In genomic region chr8:105893339-105893738, GRCm38 (mm10) we compare ENCODE assay signal across 8 mouse cellular contexts. TPM values are rescaled to one million over a fixed set of nuclear protein-coding genes. Genes with fewer than 3 reads are reported as not detected.
DNase-seq lines count a peak whose midpoint lies in the region; ATAC-seq and TF ChIP-seq lines count a peak whose summit lies in the region.

TSS of gene Nrn1l (plus strand) at chr8:105893567.

- TF ChIP-seq RAD21 in MEL (IDR thresholded peaks at IDR 0.05; ENCODE audit: low read depth, low read length): no peak

- no peak for TF ChIP-seq POLR2A in MEL (IDR thresholded peaks at IDR 0.05; ENCODE audit: control insufficient read depth in 1 of 2, insufficient read depth in 1 of 2, low read depth in 1 of 2, low read length in 2 of 2, poor library complexity in 1 of 2)

- TF ChIP-seq CTCF in MEL (IDR thresholded peaks at IDR 0.05 in 2 of 3, conservative IDR thresholded peaks at IDR 0.05 in 1 of 3; ENCODE audit: control insufficient read depth in 1 of 3, insufficient read depth in 1 of 3, low read depth in 2 of 3, low read length in 3 of 3, poor library complexity in 1 of 3, severe bottlenecking in 1 of 3): no peak

- no peak within 1 kb of the TSS for H3K4me3 ChIP-seq in MEL (ENCODE audit: control insufficient read depth in 1 of 2, insufficient read depth in 1 of 2, low read depth in 2 of 2, low read length in 2 of 2)
- H3K4me3 ChIP-seq in hindbrain, embryonic 11.5 days (ENCODE audit: low read depth, low read length): no peak within 1 kb of the TSS

- no peak within 1 kb of the TSS for H3K9ac ChIP-seq in MEL (ENCODE audit: control insufficient read depth, low read depth, low read length, poor library complexity, severe bottlenecking)
- H3K9ac ChIP-seq in hindbrain, embryonic 11.5 days (ENCODE audit: low read depth, low read length): no peak within 1 kb of the TSS

- no peaks in the 10 kb centered on the region for H3K9me3 ChIP-seq in MEL (replicated peaks; ENCODE audit: insufficient read depth, low read length)
- no peaks in the 10 kb centered on the region for H3K9me3 ChIP-seq in hindbrain, embryonic 11.5 days (ENCODE audit: control insufficient read depth, low read length)

- no peaks in the 10 kb centered on the region; a peak in 1 of 4 replicates for H3K36me3 ChIP-seq in MEL (ENCODE audit: control insufficient read depth in 1 of 2, insufficient read depth in 2 of 2, low read length in 2 of 2)
- H3K36me3 ChIP-seq in hindbrain, embryonic 11.5 days (ENCODE audit: control insufficient read depth, insufficient read depth, low read length): peaks cover 17% of the 10 kb centered on the region

- peak; percentile 93 for ATAC-seq in hindbrain, embryonic 11.5 days (ENCODE audit: low FRiP score)
- no peak for ATAC-seq in monocyte, adult 5-6 weeks (replicated peaks; ENCODE audit: insufficient number of reproducible peaks, low FRiP score, low TSS enrichment, poor library complexity, severe bottlenecking)

- DNase-seq in MEL (ENCODE audit: low read depth, low spot score): peak; percentile 68
- peak; percentile 69 to 75 for DNase-seq in cerebellum, postnatal 10 days
- peak; percentile 61 to 78 for DNase-seq in frontal cortex, postnatal 14 days (ENCODE audit: low spot score in 2 of 2)
- peak; percentile 81 for DNase-seq in hindbrain, embryonic 11.5 days (ENCODE audit: low spot score)
- peak; percentile 40 for DNase-seq in layer of hippocampus, adult 9-10 months (ENCODE audit: low spot score)
- DNase-seq in lung, adult 18-20 months: peak; percentile 64 to 68
- DNase-seq in ovary, postnatal 36 days (ENCODE audit: low spot score): peak; percentile 57

- 3% methylated on average over 11 of the region's 11 CpGs for WGBS in hindbrain, embryonic 11.5 days

- no peaks in the 10 kb centered on the region for H3K4me1 ChIP-seq in MEL (ENCODE audit: control insufficient read depth in 1 of 2, insufficient read depth in 2 of 2, low read length in 2 of 2)
- H3K4me1 ChIP-seq in hindbrain, embryonic 11.5 days (replicated peaks; ENCODE audit: control insufficient read depth, insufficient read depth, low read length): peaks cover 3% of the 10 kb centered on the region; the same call in 1 of the 2 replicates

- no peaks in the 10 kb centered on the region for H3K79me2 ChIP-seq in MEL (ENCODE audit: control insufficient read depth, insufficient read depth, low read length, poor library complexity)

- no peaks in the 10 kb centered on the region for H3K27me3 ChIP-seq in MEL (ENCODE audit: control insufficient read depth in 1 of 2, insufficient read depth in 2 of 2, low read length in 2 of 2)
- H3K27me3 ChIP-seq in hindbrain, embryonic 11.5 days (ENCODE audit: control insufficient read depth, insufficient read depth, low read length): no peaks in the 10 kb centered on the region

- no peak for TF ChIP-seq EP300 in MEL (IDR thresholded peaks at IDR 0.05; ENCODE audit: low read depth in 1 of 2, low read length in 2 of 2)

- no peak within 1 kb of the TSS for H3K27ac ChIP-seq in MEL (ENCODE audit: control insufficient read depth, low read depth, low read length)
- H3K27ac ChIP-seq in hindbrain, embryonic 11.5 days (ENCODE audit: low read depth, low read length): no peak within 1 kb of the TSS

- H3K4me2 ChIP-seq in hindbrain, embryonic 11.5 days (replicated peaks; ENCODE audit: low read depth, low read length): no peak within 1 kb of the TSS

TF ChIP-seq in MEL, 35 proteins besides CTCF, POLR2A, EP300 and RAD21:
- TF ChIP-seq UBTF (IDR thresholded peaks at IDR 0.05; ENCODE audit: borderline replicate concordance, insufficient read depth, low read depth, low read length): no peak
- TF ChIP-seq CHD2 (IDR thresholded peaks at IDR 0.05; ENCODE audit: low read length): no peak
- no peak for TF ChIP-seq MAX (IDR thresholded peaks at IDR 0.05; ENCODE audit: low read length)
- no peak for TF ChIP-seq MXI1 (IDR thresholded peaks at IDR 0.05; ENCODE audit: low read depth, low read length)
- no peak for TF ChIP-seq CHD1 (IDR thresholded peaks at IDR 0.05; ENCODE audit: low read depth, low read length)
- no peak for TF ChIP-seq KAT2A (conservative IDR thresholded peaks at IDR 0.05; ENCODE audit: low read depth, low read length)
- TF ChIP-seq MAFK (IDR thresholded peaks at IDR 0.05; ENCODE audit: borderline replicate concordance, low read depth, low read length): no peak
- no peak for TF ChIP-seq MAZ (IDR thresholded peaks at IDR 0.05; ENCODE audit: low read depth, low read length)
- TF ChIP-seq MEF2A (IDR thresholded peaks at IDR 0.05; ENCODE audit: extremely low read depth, insufficient replicate concordance, low read depth, low read length, poor library complexity, severe bottlenecking): no peak

RNA-seq across cellular contexts. Expression of gene Nrn1l, which starts in this region (rescaled TPM):
- total RNA-seq in MEL (2012; rRNA removed): not detected in 2 replicates
- polyA plus RNA-seq in MEL (2012; ENCODE audit: insufficient read depth in 1 of 2, insufficient read length in 2 of 2, low read depth in 1 of 2, low replicate concordance in 2 of 2, missing spikeins in 1 of 2): under 1 TPM in 1 of 2 experiments, not detected in 1; 0.39 TPM
- not detected in 2 replicates for polyA plus RNA-seq in hindbrain, embryonic 11.5 days (2014; fragmentation: Nextera tagmentation; extraction: Ambion mirVana)
- total RNA-seq in monocyte, adult 5-6 weeks (2017): 3.6 TPM in 1 of 3 replicates, not detected in the others

Comparison
In these comparisons a context has a peak if more than half of its experiments do, and no peak if none do; other contexts are left out.
1. Peak in DNase-seq in MEL; RNA of the gene not detected or under 1 TPM.
2. Peak in DNase-seq and ATAC-seq in hindbrain, embryonic 11.5 days; RNA of the gene not detected or under 1 TPM.